Mouse (Mus musculus) embryonic facial prominence, embryonic 11.5 days (tissue): ENCODE data around the gene Ugt1a7c. TPM values are rescaled to one million over a fixed set of nuclear protein-coding genes. Genes with fewer than 3 reads are reported as not detected.

ENCODE experiments used
- ATAC-seq: fragments of 200-750 bp; cut with Nextera tagmentation; replicated peaks from 2 replicates; pipeline ENCODE4 v1.8.0; 2017; ENCODE audit warnings: low read depth; ENCODE audit not compliant: insufficient number of reproducible peaks, low FRiP score, low TSS enrichment
- DNase-seq: peaks from one replicate; pipeline ENCODE4 v3.0.0-alpha.2; 2015; ENCODE audit warnings: low spot score
- H3K27ac ChIP-seq: fragments of 300-500 bp; sonication (generic); replicated peaks from 2 replicates; pipeline ENCODE4 v1.5.1; 2014; ENCODE audit warnings: mild to moderate bottlenecking, low read depth, low read length, control low read depth
- H3K27me3 ChIP-seq: fragments of 300-500 bp; sonication (generic); 2 replicates; pipeline ENCODE4 v1.6.1; 2014; ENCODE audit warnings: mild to moderate bottlenecking, low read length, moderate library complexity, mixed read lengths; ENCODE audit not compliant: control insufficient read depth, insufficient read depth
- H3K36me3 ChIP-seq: fragments of 300-500 bp; sonication (generic); replicated peaks from 2 replicates; pipeline ENCODE4 v1.6.1; 2014; ENCODE audit warnings: low read depth, mild to moderate bottlenecking, low read length, moderate library complexity, mixed read lengths; ENCODE audit not compliant: control insufficient read depth, insufficient read depth
- H3K4me1 ChIP-seq: fragments of 300-500 bp; sonication (generic); 2 replicates; pipeline ENCODE4 v1.6.1; 2014; ENCODE audit warnings: low read length, mixed read lengths; ENCODE audit not compliant: control insufficient read depth, insufficient read depth
- H3K4me2 ChIP-seq: fragments of 300-500 bp; sonication (generic); 2 replicates; pipeline ENCODE4 v1.6.1; 2014; ENCODE audit warnings: low read depth, mild to moderate bottlenecking, control low read depth, low read length, moderate library complexity
- H3K4me3 ChIP-seq: fragments of 300-500 bp; sonication (generic); 2 replicates; pipeline ENCODE4 v1.5.1; 2014; ENCODE audit warnings: low read depth, low read length, control low read depth
- H3K9ac ChIP-seq: fragments of 300-500 bp; sonication (generic); replicated peaks from 2 replicates; pipeline ENCODE4 v1.6.1; 2014; ENCODE audit warnings: mild to moderate bottlenecking, control low read depth, low read length
- H3K9me3 ChIP-seq: fragments of 300-500 bp; sonication (generic); replicated peaks from 2 replicates; pipeline ENCODE4 v1.6.1; 2016; ENCODE audit warnings: mild to moderate bottlenecking, low read length, inconsistent platforms, mixed read lengths; ENCODE audit not compliant: control insufficient read depth
- WGBS: fragments of 180-500 bp; shearing (Covaris S2); extraction: QIAGEN DNeasy Blood & Tissue Kit; methylation state at CpG from one replicate; pipeline ENCODE4 v1.1.7; 2014; 5-methylcytosine and 5-hydroxymethylcytosine counted together
- polyA plus RNA-seq: library from polyadenylated mRNA; unstranded; fragments of >200 nt; fragmentation: Nextera tagmentation; extraction: Ambion mirVana; gene quantifications from 2 replicates; pipeline ENCODE4 v1.2.1, GENCODE M21; 2014

Gene Ugt1a7c
- polyA plus RNA-seq, 1 experiment from 2014 or later: 0.84 TPM

DNA sequence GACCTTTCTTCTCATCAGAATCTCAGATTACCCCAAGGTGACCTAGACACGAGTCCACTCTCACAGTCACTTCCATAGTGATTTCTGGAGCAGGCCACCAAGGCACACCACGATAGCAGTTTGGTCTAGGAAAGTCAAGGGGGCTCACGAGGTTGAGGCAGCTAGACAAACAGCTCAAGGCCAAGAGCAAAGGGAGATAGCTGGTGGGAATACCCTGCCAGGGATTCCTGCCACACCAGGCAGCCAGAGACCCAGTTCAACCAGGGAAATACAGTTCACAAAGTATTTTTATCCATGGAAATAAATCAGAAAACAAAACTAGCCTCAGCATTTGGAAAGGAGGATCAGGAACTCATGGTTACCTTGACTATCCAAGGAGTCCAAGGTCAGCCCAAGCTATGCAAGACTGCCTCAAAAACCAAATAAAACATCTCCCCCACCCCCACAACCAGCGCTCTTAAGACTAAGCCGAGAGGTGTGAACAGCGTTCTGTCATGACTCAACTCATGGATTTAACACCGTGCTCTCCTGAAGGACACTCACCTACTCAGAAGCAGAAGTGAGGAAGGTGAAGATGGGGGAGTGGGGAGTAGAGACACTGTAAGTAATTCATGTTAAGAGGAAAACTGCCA, 169.5 kb downstream of the Ugt1a7c start:
- Histone ChIP-seq H3K4me1 (no peaks in the 10 kb centered on the region), H3K27ac (no peak overlapping the region), H3K4me3 (no peak overlapping the region), H3K4me2 (no peak overlapping the region), H3K36me3 (peaks cover 97% of the 10 kb centered on the region), H3K9me3 (peaks cover 4% of the 10 kb centered on the region), H3K27me3 (no peaks in the 10 kb centered on the region), H3K9ac (no peak overlapping the region)
- DNase-seq (no peak), ATAC-seq (no peak)
- 88% methylated on average over 7 of the region's 7 CpGs for WGBS

- Histone ChIP-seq H3K36me3 (peaks cover 97% of the 10 kb centered on the region), H3K4me3 (no peak overlapping the region), H3K9ac (no peak overlapping the region), H3K27ac (no peak overlapping the region), H3K4me2 (no peak overlapping the region), H3K27me3 (no peaks in the 10 kb centered on the region), H3K9me3 (peaks cover 3% of the 10 kb centered on the region; the same call in 1 of the 2 replicates), H3K4me1 (no peaks in the 10 kb centered on the region)
- no peak for ATAC-seq
- 76% methylated on average over 4 of the region's 4 CpGs for WGBS
- no peak for DNase-seq
Observed at GRCm38 (mm10) chr1:88264869-88265240, 170.0 kb downstream of the Ugt1a7c start.

DNA sequence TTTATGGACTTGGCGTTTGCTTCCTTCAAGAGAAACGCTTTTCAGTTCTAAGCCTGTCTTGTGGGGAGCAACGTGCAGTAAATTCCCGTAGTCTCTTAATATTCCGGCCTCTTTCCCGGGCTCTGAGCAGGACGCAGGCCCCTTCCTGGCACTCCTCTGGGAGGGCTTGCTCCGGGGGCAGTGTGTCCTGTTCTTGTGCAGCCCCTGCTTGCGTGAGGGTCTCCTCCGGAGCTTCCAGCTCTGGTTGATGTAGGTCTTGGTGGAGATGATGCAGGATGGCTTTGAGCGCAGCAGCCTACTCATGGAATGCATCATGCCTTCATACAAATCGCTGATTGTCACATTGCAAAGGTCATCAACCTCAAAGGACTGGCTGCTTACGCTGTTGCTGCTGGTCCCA, 171.3 kb downstream of the Ugt1a7c start:
- H3K4me2 ChIP-seq: no peak overlapping the region
- no peak for ATAC-seq
- H3K4me3 ChIP-seq: no peak overlapping the region
- no peak for DNase-seq
- peaks cover 88% of the 10 kb centered on the region for H3K36me3 ChIP-seq
- no peaks in the 10 kb centered on the region; the same call in 1 of the 2 replicates for H3K9me3 ChIP-seq
- WGBS: 90% methylated on average over 13 of the region's 13 CpGs
- no peak overlapping the region for H3K27ac ChIP-seq
- no peak overlapping the region for H3K9ac ChIP-seq
- no peaks in the 10 kb centered on the region for H3K27me3 ChIP-seq
- H3K4me1 ChIP-seq: no peaks in the 10 kb centered on the region

DNA sequence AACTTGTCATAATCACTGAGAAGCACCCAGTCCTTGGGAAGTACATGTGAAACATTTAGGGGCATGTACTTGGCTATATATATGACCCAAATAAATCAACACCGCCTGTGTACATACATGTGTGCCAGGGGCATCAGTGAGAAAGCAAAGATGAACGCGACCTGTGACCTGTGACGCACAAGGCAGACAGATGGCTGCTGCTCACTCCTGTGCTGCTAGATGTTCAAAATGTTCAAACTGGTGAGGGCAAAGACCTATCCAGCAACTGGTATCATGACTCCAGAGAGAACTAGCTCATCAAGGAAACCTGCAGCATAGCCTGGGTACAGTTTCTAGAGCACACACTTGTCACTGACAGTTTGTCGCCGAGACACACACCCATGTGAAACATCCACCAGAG, 172.6 kb downstream of the Ugt1a7c start:
- H3K4me1 ChIP-seq: no peaks in the 10 kb centered on the region
- ATAC-seq (no peak; the same call in 1 of the 2 replicates), DNase-seq (no peak)
- WGBS: 93% methylated on average over 6 of the region's 6 CpGs
- peaks cover 84% of the 10 kb centered on the region for H3K36me3 ChIP-seq
- H3K4me2 ChIP-seq: no peak overlapping the region
- no peak overlapping the region for H3K4me3 ChIP-seq
- H3K9me3 ChIP-seq: no peaks in the 10 kb centered on the region; the same call in 1 of the 2 replicates
- no peak overlapping the region for H3K27ac ChIP-seq
- no peaks in the 10 kb centered on the region for H3K27me3 ChIP-seq
- H3K9ac ChIP-seq: no peak overlapping the region

DNA sequence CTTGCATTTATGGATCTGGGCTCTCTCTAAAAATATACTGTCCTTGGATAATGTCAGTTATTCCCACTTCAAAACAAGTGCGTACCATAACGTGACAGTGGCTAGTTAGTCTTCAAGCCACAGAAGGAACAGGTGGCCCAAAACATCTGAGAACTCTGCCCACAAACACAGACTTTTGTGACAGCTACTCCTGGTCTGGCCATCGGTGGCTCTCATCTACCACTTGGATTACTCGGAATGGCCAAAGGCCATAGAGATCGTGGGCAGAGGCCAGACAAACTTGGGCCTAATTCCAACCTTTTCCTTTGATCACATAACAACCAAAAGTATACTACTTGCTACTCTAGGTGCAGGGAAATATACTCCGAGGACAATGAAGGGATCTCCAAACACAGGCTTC, 173.2 kb downstream of the Ugt1a7c start:
- Histone ChIP-seq H3K9ac (no peak overlapping the region), H3K27ac (no peak overlapping the region), H3K4me1 (no peaks in the 10 kb centered on the region), H3K27me3 (no peaks in the 10 kb centered on the region), H3K36me3 (peaks cover 82% of the 10 kb centered on the region), H3K9me3 (no peaks in the 10 kb centered on the region; the same call in 1 of the 2 replicates), H3K4me2 (no peak overlapping the region), H3K4me3 (no peak overlapping the region)
- DNase-seq: no peak
- 85% methylated on average over 6 of the region's 6 CpGs for WGBS
- no peak for ATAC-seq

Other genes with a start within 250 kb of the Ugt1a7c start
- gene Dgkd, start 241.8 kb upstream of the Ugt1a7c start, polyA plus RNA-seq: 30.6 and 33.5 TPM in 2 replicates
- 34.6 and 36.6 TPM in 2 replicates for gene Usp40, start 86.5 kb upstream of the Ugt1a7c start, polyA plus RNA-seq
- not detected in 2 replicates for gene Ugt1a10, start 39.7 kb upstream of the Ugt1a7c start, polyA plus RNA-seq
- gene Ugt1a9, start 24.3 kb upstream of the Ugt1a7c start, polyA plus RNA-seq: not detected in 2 replicates
- not detected in 2 replicates for gene Ugt1a8, start 7.2 kb upstream of the Ugt1a7c start, polyA plus RNA-seq
- not detected in 2 replicates for gene Ugt1a6b, start 8.2 kb downstream of the Ugt1a7c start, polyA plus RNA-seq
- 0.48 and 0.56 TPM in 2 replicates for gene Ugt1a6a, start 39.7 kb downstream of the Ugt1a7c start, polyA plus RNA-seq
- gene Ugt1a5, start 71.0 kb downstream of the Ugt1a7c start, polyA plus RNA-seq: 0.13 TPM in 1 of 2 replicates, not detected in the other
- gene Ugt1a2, start 105.5 kb downstream of the Ugt1a7c start, polyA plus RNA-seq: not detected in 2 replicates
- 12.0 and 16.3 TPM in 2 replicates for gene Dnajb3, start 110.7 kb downstream of the Ugt1a7c start, polyA plus RNA-seq
- gene Ugt1a1, start 116.9 kb downstream of the Ugt1a7c start, polyA plus RNA-seq: not detected in 2 replicates
- 1.00 and 1.7 TPM in 2 replicates for gene Mroh2a, start 131.9 kb downstream of the Ugt1a7c start, polyA plus RNA-seq
- 139 and 152 TPM in 2 replicates for gene Hjurp, start 182.6 kb downstream of the Ugt1a7c start, polyA plus RNA-seq
- gene Trpm8, start 182.6 kb downstream of the Ugt1a7c start, polyA plus RNA-seq: not detected in 2 replicates